Mouse (Mus musculus): Measurements from ENCODE around the gene Plppr1.

Gene Plppr1

GRCm38 (mm10) chr4:49059021-49059401 lies at the start of gene Plppr1:
TSS of gene Plppr1 (plus strand) at chr4:49059273.
- DNase-seq, result no peak

- DNase-seq, result no peak
Measured at GRCm38 (mm10) chr4:49016701-49017100, 42.4 kb upstream of the Plppr1 start.

- no peak for DNase-seq
Measured at GRCm38 (mm10) chr4:49023221-49023620, 35.9 kb upstream of the Plppr1 start.

- no peak for DNase-seq
Measured at GRCm38 (mm10) chr4:49038311-49038710, 20.8 kb upstream of the Plppr1 start.

GRCm38 (mm10) chr4:49039854-49040253 lies 19.2 kb upstream of the Plppr1 start:
- DNase-seq, result no peak

- no peak for DNase-seq
Measured at GRCm38 (mm10) chr4:49041655-49042054, 17.4 kb upstream of the Plppr1 start.

- no peak for DNase-seq
Measured at GRCm38 (mm10) chr4:49050628-49051027, 8.4 kb upstream of the Plppr1 start.

GRCm38 (mm10) chr4:49057916-49058315 lies 1.2 kb upstream of the Plppr1 start:
- DNase-seq, result no peak

GRCm38 (mm10) chr4:49058557-49058956 lies 516 bp upstream of the Plppr1 start:
- no peak for DNase-seq

- no peak for DNase-seq
Measured at GRCm38 (mm10) chr4:49059402-49060381, 619 bp downstream of the Plppr1 start.

- DNase-seq, result no peak
Measured at GRCm38 (mm10) chr4:49069471-49069870, 10.4 kb downstream of the Plppr1 start.

- no peak for DNase-seq
Measured at GRCm38 (mm10) chr4:49072886-49073285, 13.8 kb downstream of the Plppr1 start.

GRCm38 (mm10) chr4:49075881-49076280 lies 16.8 kb downstream of the Plppr1 start:
- DNase-seq, result no peak

GRCm38 (mm10) chr4:49079399-49079798 lies 20.3 kb downstream of the Plppr1 start:
- no peak for DNase-seq

- DNase-seq, result no peak
Measured at GRCm38 (mm10) chr4:49088205-49088604, 29.1 kb downstream of the Plppr1 start.

- no peak for DNase-seq
Measured at GRCm38 (mm10) chr4:49090461-49090860, 31.4 kb downstream of the Plppr1 start.

- no peak for DNase-seq
Measured at GRCm38 (mm10) chr4:49099448-49099847, 40.4 kb downstream of the Plppr1 start.

- DNase-seq, result no peak
Measured at GRCm38 (mm10) chr4:49101934-49102768, 43.1 kb downstream of the Plppr1 start.

GRCm38 (mm10) chr4:49102769-49103193 lies 43.7 kb downstream of the Plppr1 start:
- DNase-seq, result no peak

- DNase-seq, result no peak
Measured at GRCm38 (mm10) chr4:49104860-49105259, 45.8 kb downstream of the Plppr1 start.

- no peak for DNase-seq
Measured at GRCm38 (mm10) chr4:49107895-49108294, 48.8 kb downstream of the Plppr1 start.

- DNase-seq, result no peak
Measured at GRCm38 (mm10) chr4:49108371-49108770, 49.3 kb downstream of the Plppr1 start.

GRCm38 (mm10) chr4:49109989-49110388 lies 50.9 kb downstream of the Plppr1 start:
- DNase-seq, result no peak

GRCm38 (mm10) chr4:49118842-49119241 lies 59.8 kb downstream of the Plppr1 start:
- DNase-seq, result no peak

Data from thymus, postnatal 25 days (tissue).